Mouse (Mus musculus) liver, embryonic 13.5 days (tissue): ENCODE data around the gene Nipsnap1. TPM values are rescaled to one million over a fixed set of nuclear protein-coding genes. Genes with fewer than 3 reads are reported as not detected.

Source experiments
- ATAC-seq: fragments of 200-750 bp; cut with Nextera tagmentation; 2 replicates; pipeline ENCODE4 v1.8.0; 2017; ENCODE audit warnings: low read depth, mild to moderate bottlenecking, moderate number of reproducible peaks, moderate library complexity
- DNase-seq: peaks from one replicate; pipeline ENCODE4 v3.0.0; 2022
- H3K27ac ChIP-seq: fragments of 300-500 bp; sonication (generic); 2 replicates; pipeline ENCODE4 v1.5.1; 2015; ENCODE audit warnings: moderate library complexity, mild to moderate bottlenecking, inconsistent platforms
- H3K27me3 ChIP-seq: fragments of 300-500 bp; sonication (generic); 2 replicates; pipeline ENCODE4 v1.6.1; 2015; ENCODE audit warnings: mild to moderate bottlenecking, inconsistent platforms
- H3K36me3 ChIP-seq: fragments of 300-500 bp; sonication (generic); 2 replicates; pipeline ENCODE4 v1.6.1; 2015; ENCODE audit warnings: mild to moderate bottlenecking, inconsistent platforms
- H3K4me1 ChIP-seq: fragments of 300-500 bp; sonication (generic); replicated peaks from 2 replicates; pipeline ENCODE4 v1.6.1; 2015; ENCODE audit warnings: inconsistent platforms
- H3K4me2 ChIP-seq: fragments of 300-500 bp; sonication (generic); 2 replicates; pipeline ENCODE4 v1.6.1; 2015; ENCODE audit warnings: inconsistent platforms, mild to moderate bottlenecking, moderate library complexity
- H3K4me3 ChIP-seq: fragments of 300-500 bp; sonication (generic); replicated peaks from 2 replicates; pipeline ENCODE4 v1.5.1; 2015; ENCODE audit warnings: mild to moderate bottlenecking, inconsistent platforms
- H3K9ac ChIP-seq: fragments of 300-500 bp; sonication (generic); 2 replicates; pipeline ENCODE4 v1.6.1; 2015; ENCODE audit warnings: mild to moderate bottlenecking, inconsistent platforms
- H3K9me3 ChIP-seq: fragments of 300-500 bp; sonication (generic); replicated peaks from 2 replicates; pipeline ENCODE4 v1.6.1; 2016; ENCODE audit warnings: inconsistent platforms
- WGBS: fragments of 180-500 bp; shearing (Covaris S2); methylation state at CpG from one replicate; pipeline ENCODE4 v1.1.7; 2015; ENCODE audit not compliant: insufficient replicate concordance; 5-methylcytosine and 5-hydroxymethylcytosine counted together
- polyA plus RNA-seq: library from polyadenylated mRNA; unstranded; fragments of >200 nt; fragmentation: Nextera tagmentation; extraction: Ambion mirVana; gene quantifications from 2 replicates; pipeline ENCODE4 v1.2.1, GENCODE M21; 2015

Nipsnap1 gene
- 74.2 and 81.4 TPM in 2 replicates for polyA plus RNA-seq

DNA sequence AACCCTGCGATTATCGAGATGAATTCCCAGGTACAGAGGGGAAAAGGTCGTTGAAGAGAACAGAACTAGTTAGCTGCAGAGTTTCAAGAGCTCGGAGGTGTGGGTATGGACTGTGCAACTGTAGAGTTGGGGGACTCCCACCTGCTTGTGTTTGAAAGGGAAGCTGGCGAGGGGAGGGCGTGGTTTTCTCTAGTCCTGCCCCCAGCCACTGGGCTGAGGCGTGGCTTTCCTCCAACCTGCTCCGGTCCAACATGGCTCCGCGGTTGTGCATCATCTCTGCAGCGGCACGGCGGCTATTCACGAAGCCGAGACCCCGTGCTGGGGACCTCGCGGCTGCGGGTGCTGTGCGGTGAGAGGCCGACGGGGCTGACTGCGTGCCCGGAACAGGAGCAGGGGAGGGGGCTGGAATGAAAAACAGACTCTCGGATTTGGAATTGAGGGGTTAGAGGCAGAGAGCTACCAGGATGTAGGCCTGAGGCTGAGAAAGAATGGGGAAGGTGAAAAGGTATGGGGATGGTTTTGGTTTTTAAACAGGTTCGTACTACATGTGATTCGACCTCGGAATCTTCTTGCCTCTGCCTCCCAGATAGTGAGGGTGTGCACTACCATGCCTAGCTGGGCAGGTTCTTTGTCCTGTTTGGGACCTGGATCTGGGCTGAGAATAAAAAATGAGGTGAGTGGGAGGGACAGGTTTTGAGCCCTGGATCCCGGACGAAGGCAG lies at the start of gene Nipsnap1:
Nipsnap1 (plus strand) TSS at position 197 of the 721 bp plus-strand sequence.
- Histone ChIP-seq H3K4me2 (peak within 1 kb of the TSS; percentile 74), H3K9me3 (no peaks in the 10 kb centered on the region), H3K4me3 (peak within 1 kb of the TSS; percentile 64), H3K4me1 (peaks cover 17% of the 10 kb centered on the region), H3K27ac (peak within 1 kb of the TSS; percentile 78), H3K9ac (peak within 1 kb of the TSS; percentile 53), H3K27me3 (no peaks in the 10 kb centered on the region), H3K36me3 (peaks cover 13% of the 10 kb centered on the region)
- DNase-seq (peak; percentile 71), ATAC-seq (peak; percentile 80)
- 1% methylated on average over 30 of the region's 30 CpGs for WGBS

DNA sequence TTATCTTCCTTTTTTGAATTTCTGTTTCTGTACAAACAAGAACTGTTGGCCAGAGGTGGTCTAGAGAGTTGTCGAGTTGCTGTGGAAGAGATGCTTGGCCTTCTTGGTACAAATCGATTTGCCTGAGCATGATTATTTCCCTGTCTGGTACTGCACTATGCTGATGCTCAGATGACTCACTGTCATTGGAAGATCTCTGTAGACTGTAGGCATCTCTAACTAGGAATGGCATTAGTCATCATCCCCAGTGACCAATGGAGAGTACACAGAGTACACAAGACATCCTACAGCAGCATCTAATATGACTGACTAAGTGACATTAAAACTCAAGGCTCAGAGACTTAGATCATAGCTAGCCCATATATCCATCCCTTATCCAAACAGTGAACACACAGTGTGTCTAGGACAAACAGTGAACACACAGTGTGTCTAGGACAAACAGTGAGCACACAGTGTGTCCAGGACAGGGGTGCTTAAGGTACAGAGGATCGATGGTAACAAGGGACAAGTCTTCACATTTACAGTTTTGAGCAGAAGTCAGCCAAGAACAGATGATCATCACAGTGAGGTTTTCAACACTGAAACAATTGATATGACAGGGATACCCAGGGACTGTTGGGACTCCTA lies 47.5 kb upstream of the Nipsnap1 start:
- no peak for ATAC-seq

DNA sequence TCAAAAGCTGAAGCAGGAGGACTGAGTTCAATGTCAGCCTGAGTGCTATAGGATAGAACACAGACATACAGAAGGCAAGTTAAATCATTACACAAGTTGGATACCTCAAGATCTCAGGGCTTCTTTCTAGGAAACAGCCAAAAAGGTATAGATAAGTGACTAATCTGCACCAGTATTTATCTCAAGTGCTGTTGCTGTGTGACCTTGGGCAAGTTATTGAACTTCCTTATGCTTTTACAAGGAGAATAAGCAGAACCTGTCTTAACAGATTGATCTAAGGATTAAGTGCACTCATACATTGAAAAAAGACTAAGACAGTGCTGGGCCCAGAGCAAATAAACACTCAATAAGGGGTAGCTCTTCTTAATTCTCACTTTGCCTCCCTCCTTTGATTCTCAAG lies 46.4 kb upstream of the Nipsnap1 start:
- no peak overlapping the region for H3K9ac ChIP-seq
- ATAC-seq (no peak), DNase-seq (no peak)
- no peaks in the 10 kb centered on the region for H3K27me3 ChIP-seq
- peaks cover 3% of the 10 kb centered on the region; the same call in 1 of the 2 replicates for H3K36me3 ChIP-seq
- no peak overlapping the region for H3K4me2 ChIP-seq
- H3K4me1 ChIP-seq: peaks cover 8% of the 10 kb centered on the region; the same call in 1 of the 2 replicates
- no peak overlapping the region for H3K27ac ChIP-seq
- H3K9me3 ChIP-seq: no peaks in the 10 kb centered on the region
- no peak overlapping the region for H3K4me3 ChIP-seq

More for the DNA sequence above, 47.5 kb upstream of the Nipsnap1 start:
- H3K4me1 ChIP-seq: peaks cover 3% of the 10 kb centered on the region; the same call in 1 of the 2 replicates
- H3K4me2 ChIP-seq: no peak overlapping the region
- no peak for DNase-seq
- H3K9me3 ChIP-seq: no peaks in the 10 kb centered on the region
- H3K9ac ChIP-seq: no peak overlapping the region
- no peak overlapping the region for H3K27ac ChIP-seq
- H3K36me3 ChIP-seq: peaks cover 3% of the 10 kb centered on the region; the same call in 1 of the 2 replicates
- H3K27me3 ChIP-seq: no peaks in the 10 kb centered on the region
- H3K4me3 ChIP-seq: no peak overlapping the region
- WGBS: 80% methylated on average over 3 of the region's 3 CpGs

DNA sequence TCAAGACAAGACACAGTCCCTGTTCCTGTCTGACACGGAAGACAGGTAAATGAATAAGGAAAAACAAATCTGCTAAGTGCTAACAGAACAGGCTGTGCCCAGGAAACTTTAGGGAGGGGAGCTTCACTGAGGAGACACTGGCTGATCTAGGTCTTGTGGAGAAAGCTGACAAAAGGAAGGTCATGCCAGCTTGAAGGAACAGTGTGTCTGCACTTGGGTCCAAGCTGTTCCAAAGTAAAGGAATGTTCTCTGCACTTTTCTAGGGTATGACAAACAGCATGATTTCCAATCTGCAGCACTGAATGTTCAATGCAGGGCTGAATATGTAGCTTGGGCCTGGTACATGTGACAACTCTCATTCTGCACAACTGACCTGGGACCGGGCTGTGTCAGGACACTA lies 45.8 kb upstream of the Nipsnap1 start:
- 74% methylated on average over 2 of the region's 2 CpGs for WGBS

DNA sequence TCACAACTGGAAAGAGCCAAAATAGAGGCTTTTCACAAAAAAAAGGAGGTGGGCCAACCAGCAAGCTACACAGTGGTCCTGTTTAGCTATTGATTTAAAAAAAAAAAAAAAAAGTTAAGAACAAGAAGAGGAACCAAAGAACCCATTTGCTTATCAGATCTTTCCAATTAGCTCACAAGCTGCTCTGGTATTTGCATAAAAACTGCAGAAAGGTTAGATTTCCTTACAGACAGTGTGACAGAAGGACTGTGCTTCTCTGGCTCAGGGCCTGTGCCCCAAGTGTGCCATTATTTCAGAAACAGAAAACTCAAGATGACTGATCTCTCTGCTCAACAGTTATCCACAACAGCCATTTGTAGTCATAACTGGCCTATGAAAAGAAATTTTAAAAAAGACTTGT lies 42.7 kb upstream of the Nipsnap1 start:
- Histone ChIP-seq H3K27me3 (no peaks in the 10 kb centered on the region), H3K4me2 (no peak overlapping the region), H3K4me3 (no peak overlapping the region), H3K9ac (no peak overlapping the region), H3K9me3 (no peaks in the 10 kb centered on the region), H3K36me3 (peaks cover 3% of the 10 kb centered on the region; the same call in 1 of the 2 replicates), H3K4me1 (peaks cover 22% of the 10 kb centered on the region), H3K27ac (no peak overlapping the region)
- ATAC-seq (no peak), DNase-seq (no peak)

More for the DNA sequence above, 45.8 kb upstream of the Nipsnap1 start:
- H3K4me2 ChIP-seq: no peak overlapping the region
- H3K36me3 ChIP-seq: peaks cover 3% of the 10 kb centered on the region; the same call in 1 of the 2 replicates
- no peak overlapping the region for H3K27ac ChIP-seq
- no peak overlapping the region for H3K9ac ChIP-seq
- DNase-seq: no peak
- no peaks in the 10 kb centered on the region for H3K27me3 ChIP-seq
- H3K9me3 ChIP-seq: no peaks in the 10 kb centered on the region
- ATAC-seq: no peak
- H3K4me1 ChIP-seq: peaks cover 8% of the 10 kb centered on the region; the same call in 1 of the 2 replicates
- no peak overlapping the region for H3K4me3 ChIP-seq

- H3K4me2 ChIP-seq: no peak overlapping the region
- ATAC-seq: no peak
- no peak for DNase-seq
Measured at GRCm38 (mm10) chr11:4833295-4833939, 40.3 kb upstream of the Nipsnap1 start.

GRCm38 (mm10) chr11:4835436-4835835 lies 38.3 kb upstream of the Nipsnap1 start:
- H3K9ac ChIP-seq: no peak overlapping the region
- no peaks in the 10 kb centered on the region for H3K27me3 ChIP-seq
- no peak overlapping the region for H3K27ac ChIP-seq
- no peaks in the 10 kb centered on the region for H3K36me3 ChIP-seq
- peaks cover 18% of the 10 kb centered on the region for H3K4me1 ChIP-seq
- no peak for DNase-seq
- H3K4me3 ChIP-seq: no peak overlapping the region
- no peak for ATAC-seq
- H3K9me3 ChIP-seq: no peaks in the 10 kb centered on the region
- no peak overlapping the region for H3K4me2 ChIP-seq
- WGBS: 60% methylated on average over 6 of the region's 6 CpGs

More at GRCm38 (mm10) chr11:4833295-4833939, 40.3 kb upstream of the Nipsnap1 start:
- H3K27me3 ChIP-seq: no peaks in the 10 kb centered on the region
- H3K9ac ChIP-seq: no peak overlapping the region
- no peak overlapping the region for H3K4me3 ChIP-seq
- peaks cover 3% of the 10 kb centered on the region; the same call in 1 of the 2 replicates for H3K36me3 ChIP-seq
- H3K9me3 ChIP-seq: no peaks in the 10 kb centered on the region
- no peak overlapping the region for H3K27ac ChIP-seq
- H3K4me1 ChIP-seq: peaks cover 22% of the 10 kb centered on the region
- 65% methylated on average over 3 of the region's 3 CpGs for WGBS

GRCm38 (mm10) chr11:4836755-4837154 lies 37.0 kb upstream of the Nipsnap1 start:
- H3K9ac ChIP-seq: no peak overlapping the region
- H3K27ac ChIP-seq: no peak overlapping the region
- H3K4me1 ChIP-seq: peaks cover 18% of the 10 kb centered on the region
- no peaks in the 10 kb centered on the region for H3K36me3 ChIP-seq
- no peak overlapping the region for H3K4me3 ChIP-seq
- no peak for ATAC-seq
- no peaks in the 10 kb centered on the region for H3K9me3 ChIP-seq
- no peaks in the 10 kb centered on the region for H3K27me3 ChIP-seq
- no peak overlapping the region for H3K4me2 ChIP-seq
- WGBS: 41% methylated on average over 6 of the region's 6 CpGs
- no peak for DNase-seq

- H3K9me3 ChIP-seq: no peaks in the 10 kb centered on the region
- ATAC-seq: no peak
Measured at GRCm38 (mm10) chr11:4837342-4837741, 36.4 kb upstream of the Nipsnap1 start.

GRCm38 (mm10) chr11:4838235-4838634 lies 35.5 kb upstream of the Nipsnap1 start:
- no peak for ATAC-seq

More at GRCm38 (mm10) chr11:4837342-4837741, 36.4 kb upstream of the Nipsnap1 start:
- no peak overlapping the region for H3K4me3 ChIP-seq
- no peaks in the 10 kb centered on the region for H3K36me3 ChIP-seq
- 42% methylated on average over 5 of the region's 5 CpGs for WGBS
- no peak overlapping the region for H3K9ac ChIP-seq
- no peak overlapping the region for H3K4me2 ChIP-seq
- DNase-seq: no peak
- peaks cover 18% of the 10 kb centered on the region for H3K4me1 ChIP-seq
- H3K27me3 ChIP-seq: no peaks in the 10 kb centered on the region
- H3K27ac ChIP-seq: no peak overlapping the region

GRCm38 (mm10) chr11:4840942-4841526 lies 32.7 kb upstream of the Nipsnap1 start:
- Histone ChIP-seq H3K9me3 (no peaks in the 10 kb centered on the region), H3K36me3 (no peaks in the 10 kb centered on the region), H3K4me3 (no peak overlapping the region), H3K4me1 (peaks cover 9% of the 10 kb centered on the region), H3K9ac (no peak overlapping the region), H3K4me2 (no peak overlapping the region), H3K27me3 (no peaks in the 10 kb centered on the region), H3K27ac (no peak overlapping the region)
- 72% methylated on average over 3 of the region's 3 CpGs for WGBS
- ATAC-seq (no peak), DNase-seq (no peak)

More at GRCm38 (mm10) chr11:4838235-4838634, 35.5 kb upstream of the Nipsnap1 start:
- Histone ChIP-seq H3K9me3 (no peaks in the 10 kb centered on the region), H3K27ac (no peak overlapping the region), H3K4me1 (peaks cover 19% of the 10 kb centered on the region), H3K4me2 (no peak overlapping the region), H3K36me3 (no peaks in the 10 kb centered on the region), H3K27me3 (no peaks in the 10 kb centered on the region), H3K4me3 (no peak overlapping the region), H3K9ac (no peak overlapping the region)
- no peak for DNase-seq
- 66% methylated on average over 1 of the region's 1 CpGs for WGBS
